Mouse (Mus musculus): Measurements from ENCODE around the gene Wdfy2.

Wdfy2 gene

GRCm38 (mm10) chr14:62939435-62939834 is 102.0 kb downstream of the Wdfy2 start:
- DNase-seq = no peak

- DNase-seq = peak; percentile 75
Measured at GRCm38 (mm10) chr14:62940383-62941074, 103.1 kb downstream of the Wdfy2 start.

GRCm38 (mm10) chr14:62946794-62947193 is 109.3 kb downstream of the Wdfy2 start:
- no peak for DNase-seq

GRCm38 (mm10) chr14:62956091-62956490 is 118.6 kb downstream of the Wdfy2 start:
- DNase-seq = no peak

GRCm38 (mm10) chr14:62963632-62964031 is 126.2 kb downstream of the Wdfy2 start:
- no peak for DNase-seq

GRCm38 (mm10) chr14:62965342-62965741 is 127.9 kb downstream of the Wdfy2 start:
- DNase-seq = no peak

GRCm38 (mm10) chr14:62965811-62966520 is 128.5 kb downstream of the Wdfy2 start:
- peak; percentile 17 for DNase-seq

- peak; percentile 81 for DNase-seq
Measured at GRCm38 (mm10) chr14:62975046-62975445, 137.6 kb downstream of the Wdfy2 start.

- no peak for DNase-seq
Measured at GRCm38 (mm10) chr14:62979815-62980214, 142.3 kb downstream of the Wdfy2 start.

- DNase-seq = no peak
Measured at GRCm38 (mm10) chr14:62984410-62984809, 146.9 kb downstream of the Wdfy2 start, which contains the start of gene Defb48. Gene Defb48 (minus strand): TSS chr14:62984510.

- no peak for DNase-seq
Measured at GRCm38 (mm10) chr14:62991271-62991670, 153.8 kb downstream of the Wdfy2 start.

GRCm38 (mm10) chr14:62991849-62992510 is 154.5 kb downstream of the Wdfy2 start:
- no peak for DNase-seq

GRCm38 (mm10) chr14:62997777-62998176 is 160.3 kb downstream of the Wdfy2 start, which contains the start of gene Defb47:
Gene Defb47 (plus strand): TSS chr14:62998077.
- no peak for DNase-seq

GRCm38 (mm10) chr14:62998977-62999376 is 161.5 kb downstream of the Wdfy2 start:
- DNase-seq = no peak

- DNase-seq = no peak
Measured at GRCm38 (mm10) chr14:63002588-63002987, 165.1 kb downstream of the Wdfy2 start.
